Mouse (Mus musculus) kidney, embryonic 15.5 days (tissue): ENCODE results near the gene Rock2. TPM values are rescaled to one million over a fixed set of nuclear protein-coding genes. Genes with fewer than 3 reads are reported as not detected.
A peak's percentile ranks its signal among the peaks of the same experiment; 100 is the strongest.

Experiments used
- ATAC-seq: fragments of 200-750 bp; cut with Nextera tagmentation; replicated peaks from 2 replicates; pipeline ENCODE4 v1.8.0; 2017; ENCODE audit warnings: moderate TSS enrichment; ENCODE audit not compliant: low FRiP score
- H3K27ac ChIP-seq: fragments of 300-500 bp; sonication (generic); 2 replicates; pipeline ENCODE4 v1.5.1; 2015; ENCODE audit warnings: mild to moderate bottlenecking, inconsistent platforms
- H3K27me3 ChIP-seq: fragments of 300-500 bp; sonication (generic); 2 replicates; pipeline ENCODE4 v1.6.1; 2015; ENCODE audit warnings: inconsistent platforms
- H3K36me3 ChIP-seq: fragments of 300-500 bp; sonication (generic); 2 replicates; pipeline ENCODE4 v1.6.1; 2015; ENCODE audit warnings: inconsistent platforms
- H3K4me1 ChIP-seq: fragments of 300-500 bp; sonication (generic); 2 replicates; pipeline ENCODE4 v1.6.1; 2015; ENCODE audit warnings: inconsistent platforms
- H3K4me2 ChIP-seq: fragments of 300-500 bp; sonication (generic); 2 replicates; pipeline ENCODE4 v1.6.1; 2015; ENCODE audit warnings: moderate library complexity, mild to moderate bottlenecking, inconsistent platforms
- H3K4me3 ChIP-seq: fragments of 300-500 bp; sonication (generic); replicated peaks from 2 replicates; pipeline ENCODE4 v1.5.1; 2015; ENCODE audit warnings: mild to moderate bottlenecking, inconsistent platforms
- H3K9ac ChIP-seq: fragments of 300-500 bp; sonication (generic); 2 replicates; pipeline ENCODE4 v1.6.1; 2015; ENCODE audit warnings: mild to moderate bottlenecking, inconsistent platforms
- H3K9me3 ChIP-seq: fragments of 300-500 bp; sonication (generic); replicated peaks from 2 replicates; pipeline ENCODE4 v1.6.1; 2016; ENCODE audit warnings: inconsistent platforms
- WGBS: fragments of 180-500 bp; shearing (Covaris S2); methylation state at CpG from one replicate; pipeline ENCODE4 v1.1.7; 2015; ENCODE audit warnings: mixed read lengths; 5-methylcytosine and 5-hydroxymethylcytosine counted together
- polyA plus RNA-seq: library from polyadenylated mRNA; unstranded; fragments of >200 nt; fragmentation: Nextera tagmentation; extraction: Ambion mirVana; gene quantifications from 2 replicates; pipeline ENCODE4 v1.2.1, GENCODE M21; 2015

Rock2 gene
- polyA plus RNA-seq, 1 experiment from 2014 or later: 16.6 TPM

DNA sequence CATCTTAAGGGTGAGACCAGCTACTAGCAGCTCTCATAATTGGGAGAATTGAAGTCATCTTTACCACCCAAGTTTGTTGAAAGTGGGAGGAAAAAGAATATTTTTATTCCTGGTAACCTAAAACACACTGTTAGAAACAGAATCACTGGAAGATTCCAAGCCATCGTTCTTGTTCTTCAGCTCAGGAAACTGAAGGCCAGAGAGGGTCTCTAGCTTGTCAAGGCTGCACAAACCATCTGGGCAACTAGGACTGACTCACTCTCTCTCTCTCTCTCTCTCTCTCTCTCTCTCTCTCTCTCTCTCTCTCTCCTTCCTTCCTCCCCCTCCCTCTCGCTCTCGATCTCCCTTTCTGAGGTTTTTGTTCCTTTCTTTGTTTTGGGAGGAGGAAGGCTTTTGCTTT lies 33.7 kb upstream of the Rock2 start:
- no peaks in the 10 kb centered on the region for H3K27me3 ChIP-seq
- WGBS: 39% methylated on average over 3 of the region's 3 CpGs
- no peak overlapping the region for H3K4me2 ChIP-seq
- H3K9ac ChIP-seq: no peak overlapping the region
- no peaks in the 10 kb centered on the region for H3K9me3 ChIP-seq
- H3K27ac ChIP-seq: peak overlapping the region; percentile 78
- no peak overlapping the region for H3K4me3 ChIP-seq
- peaks cover 16% of the 10 kb centered on the region for H3K4me1 ChIP-seq
- ATAC-seq: no peak; the same call in 1 of the 2 replicates
- no peaks in the 10 kb centered on the region for H3K36me3 ChIP-seq

DNA sequence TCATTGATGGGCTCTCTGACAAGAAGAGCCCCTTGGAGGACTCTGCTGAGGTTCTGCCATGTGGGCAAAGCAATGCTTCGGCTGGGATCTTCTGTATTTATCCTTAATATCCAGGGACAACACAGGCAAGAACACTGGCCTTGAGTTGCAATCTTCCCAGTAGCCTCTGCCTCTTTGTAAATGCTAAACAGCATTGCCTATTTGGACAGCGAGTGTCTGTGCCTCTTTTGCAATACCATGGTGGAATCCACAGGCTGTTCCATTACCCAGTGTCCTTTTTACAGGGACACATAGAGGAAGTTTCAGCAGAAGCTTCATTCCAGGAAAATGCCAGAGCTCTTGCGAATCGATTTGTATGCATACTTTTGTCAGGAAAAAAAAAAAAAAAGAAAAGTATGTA lies 30.2 kb upstream of the Rock2 start:
- H3K27me3 ChIP-seq: no peaks in the 10 kb centered on the region; the same call in 1 of the 2 replicates
- H3K9ac ChIP-seq: no peak overlapping the region
- no peak overlapping the region for H3K4me2 ChIP-seq
- WGBS: 78% methylated on average over 4 of the region's 4 CpGs
- ATAC-seq: no peak
- H3K27ac ChIP-seq: no peak overlapping the region
- no peak overlapping the region for H3K4me3 ChIP-seq
- H3K4me1 ChIP-seq: peaks cover 36% of the 10 kb centered on the region
- H3K36me3 ChIP-seq: no peaks in the 10 kb centered on the region
- H3K9me3 ChIP-seq: no peaks in the 10 kb centered on the region

DNA sequence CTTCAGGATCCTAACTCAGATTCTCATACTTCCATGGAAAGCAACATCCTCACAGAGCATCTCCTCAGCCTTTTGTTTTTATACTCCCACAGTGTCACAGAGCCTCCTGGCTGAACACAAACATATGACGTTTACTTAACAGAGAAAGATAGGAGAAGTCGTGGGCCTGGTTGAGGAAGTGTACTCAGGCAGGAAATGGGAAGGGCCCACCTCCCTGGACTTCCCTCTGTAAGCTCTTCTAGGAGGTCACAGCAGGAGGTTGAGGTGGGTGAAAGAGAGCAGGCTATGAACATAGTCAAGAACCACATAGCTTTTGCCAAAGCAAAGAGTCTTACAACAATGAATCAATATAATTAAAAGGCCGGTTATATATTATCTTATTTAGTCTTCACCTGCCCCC lies 28.8 kb upstream of the Rock2 start:
- Histone ChIP-seq H3K9me3 (no peaks in the 10 kb centered on the region), H3K4me2 (no peak overlapping the region), H3K27ac (peak overlapping the region; percentile 59), H3K9ac (no peak overlapping the region), H3K36me3 (no peaks in the 10 kb centered on the region), H3K27me3 (no peaks in the 10 kb centered on the region; the same call in 1 of the 2 replicates), H3K4me1 (peaks cover 42% of the 10 kb centered on the region), H3K4me3 (no peak overlapping the region)
- 22% methylated on average over 3 of the region's 3 CpGs for WGBS
- 0 out of 2 replicates have a peak, but pooled peaks have one; percentile 16 for ATAC-seq

DNA sequence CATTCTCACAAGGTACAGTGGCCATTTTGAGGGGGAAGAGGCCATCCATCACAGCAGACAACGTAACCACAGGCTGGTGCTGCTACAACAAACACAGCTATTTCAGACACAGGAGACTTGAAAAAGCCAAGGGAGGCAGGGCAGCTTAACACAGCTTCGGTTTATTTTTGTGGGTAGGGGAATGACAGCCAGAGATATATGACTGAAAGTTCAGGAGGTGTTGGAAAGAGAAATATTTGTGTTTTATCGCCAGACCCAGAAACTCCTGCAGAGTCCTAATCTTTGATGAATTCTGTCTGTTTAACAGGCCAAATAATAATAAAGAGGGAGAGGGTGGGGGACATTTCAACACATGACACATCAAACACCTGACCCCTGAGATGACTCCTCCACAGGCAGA lies 28.2 kb upstream of the Rock2 start:
- H3K4me3 ChIP-seq: no peak overlapping the region
- no peak overlapping the region for H3K9ac ChIP-seq
- no peaks in the 10 kb centered on the region for H3K36me3 ChIP-seq
- H3K27me3 ChIP-seq: no peaks in the 10 kb centered on the region; the same call in 1 of the 2 replicates
- H3K4me2 ChIP-seq: no peak overlapping the region
- ATAC-seq: peak; percentile 43
- H3K9me3 ChIP-seq: no peaks in the 10 kb centered on the region
- peak overlapping the region; percentile 59 for H3K27ac ChIP-seq
- 11% methylated on average over 3 of the region's 3 CpGs for WGBS
- peaks cover 44% of the 10 kb centered on the region for H3K4me1 ChIP-seq

DNA sequence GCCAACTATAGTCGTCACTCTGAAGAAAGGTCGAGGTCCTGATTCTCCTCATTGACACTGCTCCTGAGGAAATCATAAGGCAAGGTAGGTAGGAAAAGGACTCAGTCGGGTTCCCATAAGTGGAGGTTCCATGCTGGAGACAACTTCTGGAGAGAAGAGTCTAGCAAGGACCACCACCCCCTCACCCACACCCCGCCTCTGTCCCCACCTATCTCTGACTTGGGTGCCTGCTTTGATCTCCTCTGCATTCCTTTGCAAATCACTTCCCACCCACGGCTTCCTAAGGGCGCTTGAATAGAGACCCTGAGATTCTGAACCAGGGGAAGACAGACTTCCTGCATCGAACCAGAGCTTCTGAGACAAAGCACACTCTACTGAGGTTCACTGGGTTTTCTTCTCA lies 27.4 kb upstream of the Rock2 start:
- Histone ChIP-seq H3K9ac (no peak overlapping the region), H3K4me1 (peaks cover 44% of the 10 kb centered on the region), H3K4me3 (no peak overlapping the region), H3K9me3 (no peaks in the 10 kb centered on the region), H3K36me3 (no peaks in the 10 kb centered on the region), H3K27me3 (no peaks in the 10 kb centered on the region; the same call in 1 of the 2 replicates), H3K4me2 (no peak overlapping the region), H3K27ac (no peak overlapping the region)
- no peak for ATAC-seq
- WGBS: 53% methylated on average over 7 of the region's 7 CpGs

DNA sequence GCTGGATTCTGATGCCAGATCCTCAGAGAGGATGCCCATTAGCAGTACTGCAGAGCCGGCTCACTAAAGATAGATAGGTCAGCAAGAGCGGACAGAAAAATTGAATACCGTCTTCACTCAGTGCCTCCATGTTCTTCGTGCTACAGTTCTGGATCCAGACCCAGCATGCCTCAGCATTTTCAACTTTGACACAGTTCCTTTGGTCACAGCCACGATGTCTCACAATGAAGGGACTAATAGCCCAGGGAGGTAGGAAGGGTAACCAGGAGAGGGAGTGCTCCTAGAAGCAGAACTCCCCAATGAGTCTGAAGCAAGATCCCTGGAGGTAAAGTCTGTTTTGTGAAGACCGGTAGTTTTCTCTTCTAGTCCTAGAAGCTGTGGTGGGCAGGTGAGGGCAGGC lies 26.1 kb upstream of the Rock2 start:
- no peaks in the 10 kb centered on the region for H3K36me3 ChIP-seq

DNA sequence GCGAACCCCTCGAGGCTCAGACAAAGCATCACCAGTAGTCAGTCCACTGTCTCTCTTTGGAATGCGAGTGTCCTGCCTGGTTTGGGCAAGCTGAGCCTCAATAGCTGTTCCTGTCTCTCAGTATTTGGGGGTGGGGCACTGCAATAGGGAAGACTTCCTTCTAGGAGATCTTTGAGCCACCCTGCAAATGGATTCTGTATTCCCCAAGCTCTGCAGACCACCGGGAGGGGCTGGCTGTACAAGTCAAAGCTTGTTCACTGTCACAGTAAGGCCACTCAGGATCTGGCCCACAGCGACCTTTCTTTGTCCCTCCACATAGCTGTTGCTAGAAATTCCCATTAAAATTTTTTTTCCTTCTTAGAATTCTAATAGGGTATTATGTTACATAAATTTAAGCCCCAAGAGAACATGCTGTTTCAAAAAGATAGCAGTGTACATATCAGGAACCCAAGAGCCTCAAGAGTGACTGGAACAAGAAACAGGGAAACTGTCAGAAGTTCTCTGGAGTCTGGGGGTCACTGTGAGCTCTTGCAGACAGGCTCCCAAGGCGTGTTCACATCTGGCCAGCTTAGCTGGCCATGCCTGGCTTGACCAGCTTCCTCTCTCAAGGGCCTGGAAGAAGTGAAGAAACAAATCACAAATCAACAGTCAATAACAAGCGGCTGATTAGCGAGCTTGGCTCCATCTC lies 25.5 kb upstream of the Rock2 start:
- H3K4me2 ChIP-seq: no peak overlapping the region
- H3K27ac ChIP-seq: peak overlapping the region; percentile 89; the same call in 1 of the 2 replicates
- ATAC-seq: no peak
- no peak overlapping the region for H3K9ac ChIP-seq
- no peak overlapping the region for H3K4me3 ChIP-seq
- no peaks in the 10 kb centered on the region for H3K36me3 ChIP-seq
- H3K9me3 ChIP-seq: no peaks in the 10 kb centered on the region
- H3K27me3 ChIP-seq: no peaks in the 10 kb centered on the region; the same call in 1 of the 2 replicates
- peaks cover 51% of the 10 kb centered on the region for H3K4me1 ChIP-seq
- WGBS: 74% methylated on average over 8 of the region's 8 CpGs

More for the DNA sequence above, 26.1 kb upstream of the Rock2 start:
- Histone ChIP-seq H3K9ac (no peak overlapping the region), H3K27me3 (no peaks in the 10 kb centered on the region; the same call in 1 of the 2 replicates), H3K9me3 (no peaks in the 10 kb centered on the region), H3K4me2 (no peak overlapping the region), H3K4me3 (no peak overlapping the region), H3K27ac (no peak overlapping the region), H3K4me1 (peaks cover 51% of the 10 kb centered on the region)
- ATAC-seq: no peak
- 78% methylated on average over 6 of the region's 6 CpGs for WGBS

DNA sequence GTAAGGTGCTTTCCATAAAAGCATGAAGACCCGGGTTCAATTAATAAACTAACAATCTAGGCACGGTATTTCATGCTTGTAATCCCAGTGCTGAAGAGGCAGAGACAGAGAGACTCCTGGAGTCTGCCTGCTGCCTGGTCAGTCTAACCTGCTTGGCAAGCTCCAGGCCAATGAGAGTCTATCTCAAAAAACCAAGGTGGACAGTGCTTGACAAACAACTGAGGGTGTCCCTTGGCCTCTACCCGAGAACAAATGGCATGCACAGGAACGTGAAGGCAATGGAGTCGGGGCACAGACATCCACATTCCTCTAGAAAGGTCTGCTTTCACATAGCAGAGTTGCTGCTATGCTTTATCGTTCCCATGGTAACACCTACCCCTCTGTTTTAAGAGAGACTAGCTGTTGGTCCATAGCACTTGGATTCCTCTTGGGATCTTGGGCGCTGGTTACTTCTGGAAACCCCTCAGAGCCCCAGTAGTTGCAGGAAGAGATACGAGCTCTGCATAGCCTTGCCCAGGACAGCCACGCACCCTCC lies 24.8 kb upstream of the Rock2 start:
- no peak for ATAC-seq
- Histone ChIP-seq H3K9ac (no peak overlapping the region), H3K4me2 (no peak overlapping the region), H3K36me3 (no peaks in the 10 kb centered on the region), H3K4me3 (no peak overlapping the region), H3K27me3 (no peaks in the 10 kb centered on the region; the same call in 1 of the 2 replicates), H3K4me1 (peaks cover 51% of the 10 kb centered on the region), H3K9me3 (no peaks in the 10 kb centered on the region), H3K27ac (peak overlapping the region; percentile 89)
- WGBS: 47% methylated on average over 9 of the region's 9 CpGs

DNA sequence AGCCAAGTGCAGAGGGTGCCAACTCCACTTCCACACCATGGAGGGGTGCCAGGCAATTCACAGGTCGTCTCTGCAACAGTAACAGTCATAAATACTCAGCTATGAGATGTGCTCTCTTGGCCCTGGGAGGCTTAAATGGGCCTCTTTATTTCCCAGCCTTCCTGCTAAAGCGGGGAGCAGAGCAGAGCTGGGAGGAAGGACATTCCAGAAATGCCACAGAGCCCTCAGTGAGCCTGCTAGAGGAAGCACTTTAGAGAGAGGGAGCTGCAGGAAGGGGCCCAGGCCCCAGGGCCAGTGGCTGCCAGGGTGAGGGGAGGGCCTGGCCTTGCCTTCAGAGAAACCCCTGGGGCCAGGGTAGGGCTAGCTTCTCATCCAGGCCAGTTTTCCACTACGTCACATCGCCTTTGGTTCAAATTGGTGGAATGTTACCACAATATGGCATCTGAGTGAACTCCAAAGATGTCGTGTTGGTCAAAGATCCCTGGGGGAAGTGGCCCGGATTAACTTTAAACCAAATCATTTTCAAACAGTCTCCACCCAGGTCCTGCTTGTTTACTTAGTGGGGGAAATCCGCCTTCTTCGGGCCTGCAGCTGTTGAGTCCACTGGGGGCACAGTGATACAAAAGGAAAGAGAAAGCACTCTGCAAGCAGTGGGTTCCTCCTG lies 24.2 kb upstream of the Rock2 start:
- Histone ChIP-seq H3K4me1 (peaks cover 56% of the 10 kb centered on the region), H3K36me3 (no peaks in the 10 kb centered on the region), H3K27ac (peak overlapping the region; percentile 89), H3K4me3 (no peak overlapping the region), H3K4me2 (no peak overlapping the region), H3K27me3 (no peaks in the 10 kb centered on the region; the same call in 1 of the 2 replicates), H3K9ac (no peak overlapping the region), H3K9me3 (no peaks in the 10 kb centered on the region)
- peak; percentile 61 for ATAC-seq
- 37% methylated on average over 8 of the region's 8 CpGs for WGBS

DNA sequence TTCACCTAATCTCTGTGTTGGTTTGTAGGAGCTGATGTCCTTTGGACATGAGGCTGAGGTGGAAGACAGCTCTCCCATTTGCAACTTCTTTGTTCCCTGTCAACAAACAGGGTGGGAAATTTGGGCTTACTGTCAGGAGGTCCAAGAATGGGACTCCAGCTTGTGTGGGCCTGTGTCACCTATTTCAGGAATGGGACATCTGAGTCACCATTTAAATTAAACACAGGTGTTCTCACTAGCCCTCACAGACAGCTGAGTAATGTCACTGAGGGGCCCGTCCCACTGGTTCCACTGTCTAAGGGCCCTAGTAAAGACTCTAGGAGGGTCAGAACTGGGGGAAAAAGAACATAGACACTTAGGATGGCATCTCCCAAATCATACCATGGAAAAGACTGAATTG lies 22.7 kb upstream of the Rock2 start:
- H3K4me3 ChIP-seq: no peak overlapping the region
- no peak overlapping the region for H3K27ac ChIP-seq
- no peaks in the 10 kb centered on the region; the same call in 1 of the 2 replicates for H3K27me3 ChIP-seq
- H3K36me3 ChIP-seq: no peaks in the 10 kb centered on the region
- H3K4me1 ChIP-seq: peaks cover 48% of the 10 kb centered on the region
- no peaks in the 10 kb centered on the region for H3K9me3 ChIP-seq
- no peak for ATAC-seq
- no peak overlapping the region for H3K4me2 ChIP-seq
- no peak overlapping the region for H3K9ac ChIP-seq
- 83% methylated on average over 1 of the region's 1 CpGs for WGBS

DNA sequence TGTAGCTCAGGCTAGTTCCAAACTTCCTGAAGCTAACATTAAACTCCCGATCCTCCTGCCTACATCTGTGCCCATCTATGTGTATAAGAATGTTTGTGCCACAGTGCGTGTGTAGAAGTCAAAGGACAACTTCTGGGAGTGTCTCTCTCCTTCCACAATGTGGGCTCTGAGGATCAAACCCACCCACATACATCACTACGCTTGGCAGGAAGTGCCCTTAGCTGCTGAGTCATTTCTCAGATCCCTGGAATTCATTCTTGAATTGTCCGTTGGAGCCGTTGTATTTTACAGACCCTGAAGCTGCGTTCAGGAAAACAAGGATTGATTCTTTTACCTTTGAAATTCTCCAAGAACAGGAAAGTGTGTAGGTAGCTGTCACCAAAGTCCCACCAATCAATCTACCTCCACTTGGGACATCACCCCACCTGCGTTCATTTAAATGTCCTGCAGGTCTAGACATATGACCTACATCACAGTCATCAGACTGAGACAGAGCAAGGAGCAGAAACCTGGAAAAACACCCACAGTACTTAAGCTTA lies 21.7 kb upstream of the Rock2 start:
- WGBS: 57% methylated on average over 7 of the region's 7 CpGs
- H3K4me1 ChIP-seq: peaks cover 48% of the 10 kb centered on the region

DNA sequence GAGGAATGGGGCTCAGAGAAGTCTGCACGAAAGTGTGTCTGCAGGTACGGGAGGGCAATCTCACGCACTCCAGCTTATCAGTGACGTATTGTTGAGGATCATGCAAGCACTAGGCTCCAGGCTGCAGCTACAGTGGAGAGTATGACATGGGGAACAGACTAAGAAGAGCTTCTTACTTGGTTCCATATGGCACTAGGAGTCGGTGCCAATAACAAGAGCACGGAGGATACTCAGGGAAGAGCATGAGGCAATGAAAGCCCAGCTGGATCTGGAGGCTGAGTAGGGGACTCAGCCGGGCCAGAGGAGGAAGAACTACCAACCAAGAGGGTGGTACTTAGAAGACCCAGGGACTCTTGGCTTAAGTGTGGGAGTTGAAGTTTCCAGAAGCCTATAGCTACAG lies 21.1 kb upstream of the Rock2 start:
- WGBS: 85% methylated on average over 7 of the region's 7 CpGs
- H3K27ac ChIP-seq: no peak overlapping the region
- H3K4me1 ChIP-seq: peaks cover 48% of the 10 kb centered on the region
- H3K4me3 ChIP-seq: no peak overlapping the region
- H3K4me2 ChIP-seq: no peak overlapping the region
- ATAC-seq: no peak
- no peaks in the 10 kb centered on the region for H3K36me3 ChIP-seq
- H3K27me3 ChIP-seq: no peaks in the 10 kb centered on the region
- no peak overlapping the region for H3K9ac ChIP-seq
- no peaks in the 10 kb centered on the region for H3K9me3 ChIP-seq

More for the DNA sequence above, 21.7 kb upstream of the Rock2 start:
- Histone ChIP-seq H3K4me2 (no peak overlapping the region), H3K27ac (no peak overlapping the region), H3K27me3 (no peaks in the 10 kb centered on the region), H3K9ac (no peak overlapping the region), H3K9me3 (no peaks in the 10 kb centered on the region), H3K4me3 (no peak overlapping the region), H3K36me3 (no peaks in the 10 kb centered on the region)
- ATAC-seq: no peak
